Mouse (Mus musculus) heart, embryonic 13.5 days (tissue): ENCODE measurements around the gene Fam69b. TPM values are rescaled to one million over a fixed set of nuclear protein-coding genes. Genes with fewer than 3 reads are reported as not detected.
A peak's percentile ranks its signal among the peaks of the same experiment; 100 is the strongest.

ENCODE experiments used
- ATAC-seq: fragments of 200-750 bp; cut with Nextera tagmentation; 2 replicates; pipeline ENCODE4 v1.8.0; 2017; ENCODE audit warnings: moderate TSS enrichment; ENCODE audit not compliant: insufficient number of reproducible peaks, low FRiP score, low TSS enrichment; ENCODE audit errors: extremely low read depth
- H3K27ac ChIP-seq: fragments of 300-500 bp; sonication (generic); replicated peaks from 2 replicates; pipeline ENCODE4 v1.5.1; 2015; ENCODE audit warnings: moderate library complexity, mild to moderate bottlenecking, inconsistent platforms
- H3K27me3 ChIP-seq: fragments of 300-500 bp; sonication (generic); replicated peaks from 2 replicates; pipeline ENCODE4 v1.6.1; 2015; ENCODE audit warnings: mild to moderate bottlenecking, inconsistent platforms
- H3K36me3 ChIP-seq: fragments of 300-500 bp; sonication (generic); 2 replicates; pipeline ENCODE4 v1.6.1; 2015; ENCODE audit warnings: mild to moderate bottlenecking, inconsistent platforms
- H3K4me1 ChIP-seq: fragments of 300-500 bp; sonication (generic); 2 replicates; pipeline ENCODE4 v1.6.1; 2015; ENCODE audit warnings: inconsistent platforms
- H3K4me2 ChIP-seq: fragments of 300-500 bp; sonication (generic); 2 replicates; pipeline ENCODE4 v1.6.1; 2015; ENCODE audit warnings: inconsistent platforms, mild to moderate bottlenecking, moderate library complexity
- H3K4me3 ChIP-seq: fragments of 300-500 bp; sonication (generic); 2 replicates; pipeline ENCODE4 v1.5.1; 2015; ENCODE audit warnings: moderate library complexity, mild to moderate bottlenecking, inconsistent platforms
- H3K9ac ChIP-seq: fragments of 300-500 bp; sonication (generic); 2 replicates; pipeline ENCODE4 v1.6.1; 2015; ENCODE audit warnings: inconsistent platforms, mild to moderate bottlenecking, moderate library complexity
- H3K9me3 ChIP-seq: fragments of 300-500 bp; sonication (generic); 2 replicates; pipeline ENCODE4 v1.6.1; 2016; ENCODE audit warnings: inconsistent platforms
- WGBS: fragments of 180-500 bp; shearing (Covaris S2); methylation state at CpG from one replicate; pipeline ENCODE4 v1.1.7; 2015; ENCODE audit warnings: mixed read lengths; 5-methylcytosine and 5-hydroxymethylcytosine counted together
- polyA plus RNA-seq: library from polyadenylated mRNA; unstranded; fragments of >200 nt; fragmentation: Nextera tagmentation; extraction: Ambion mirVana; gene quantifications from 2 replicates; pipeline ENCODE4 v1.2.1, GENCODE M21; 2015

Gene Fam69b
- polyA plus RNA-seq, 1 experiment from 2014 or later, result 17.2 TPM

DNA sequence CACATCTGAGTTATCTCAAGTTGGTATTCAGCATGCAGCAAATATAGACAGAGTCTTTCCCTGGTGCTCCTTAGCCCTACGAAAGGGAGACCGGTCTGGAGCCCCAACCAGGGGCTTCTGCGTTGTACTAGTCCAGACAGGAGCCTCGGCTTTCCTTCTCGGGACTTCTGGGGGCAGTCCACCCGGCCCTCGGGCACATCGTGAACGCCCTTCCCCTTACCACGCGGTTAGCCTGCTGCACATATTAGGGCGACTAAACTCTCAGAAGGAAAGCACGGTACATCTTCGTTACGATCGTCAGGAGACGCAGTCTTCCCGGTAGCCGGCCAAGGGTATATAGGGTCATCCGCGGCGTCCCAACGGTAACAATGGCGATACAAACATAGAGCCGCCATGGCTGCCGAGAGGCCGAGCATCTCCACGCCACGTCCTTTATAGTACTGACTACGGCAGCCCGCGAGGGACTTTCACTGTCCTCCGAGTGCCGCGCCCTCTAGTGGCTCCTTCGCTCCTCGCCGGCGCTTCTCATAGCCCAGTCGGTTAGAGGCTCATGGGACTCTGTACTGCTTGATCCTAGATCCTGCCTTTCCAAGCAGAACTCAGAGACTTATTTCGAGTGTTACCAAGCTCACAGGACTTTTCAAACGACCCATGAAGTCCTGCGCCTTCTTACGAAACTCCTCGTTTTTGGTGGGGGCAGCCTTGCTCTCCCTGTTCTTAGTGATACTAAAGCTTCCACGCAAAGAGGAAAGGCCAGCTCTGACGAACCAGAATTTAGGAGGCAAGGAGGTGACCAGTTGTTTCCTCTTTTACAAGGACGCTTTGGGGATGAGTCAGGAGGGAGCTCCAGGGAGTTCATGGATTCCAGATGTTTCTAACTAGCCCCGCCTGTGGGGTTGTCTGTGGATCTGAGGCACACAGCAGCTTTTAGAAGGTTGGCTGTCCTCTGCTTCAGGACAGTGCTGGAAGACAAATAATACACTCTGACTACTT lies 11.9 kb downstream of the Fam69b start:
- Histone ChIP-seq H3K4me3 (peak overlapping the region; percentile 99), H3K27me3 (no peaks in the 10 kb centered on the region), H3K36me3 (peaks cover 38% of the 10 kb centered on the region), H3K4me2 (peak overlapping the region; percentile 90), H3K9me3 (no peaks in the 10 kb centered on the region), H3K9ac (peak overlapping the region; percentile 99), H3K27ac (peak overlapping the region; percentile 85), H3K4me1 (peaks cover 42% of the 10 kb centered on the region)
- WGBS, result 4% methylated on average over 49 of the region's 49 CpGs
- ATAC-seq, result peak; percentile 64; the same call in 1 of the 2 replicates

DNA sequence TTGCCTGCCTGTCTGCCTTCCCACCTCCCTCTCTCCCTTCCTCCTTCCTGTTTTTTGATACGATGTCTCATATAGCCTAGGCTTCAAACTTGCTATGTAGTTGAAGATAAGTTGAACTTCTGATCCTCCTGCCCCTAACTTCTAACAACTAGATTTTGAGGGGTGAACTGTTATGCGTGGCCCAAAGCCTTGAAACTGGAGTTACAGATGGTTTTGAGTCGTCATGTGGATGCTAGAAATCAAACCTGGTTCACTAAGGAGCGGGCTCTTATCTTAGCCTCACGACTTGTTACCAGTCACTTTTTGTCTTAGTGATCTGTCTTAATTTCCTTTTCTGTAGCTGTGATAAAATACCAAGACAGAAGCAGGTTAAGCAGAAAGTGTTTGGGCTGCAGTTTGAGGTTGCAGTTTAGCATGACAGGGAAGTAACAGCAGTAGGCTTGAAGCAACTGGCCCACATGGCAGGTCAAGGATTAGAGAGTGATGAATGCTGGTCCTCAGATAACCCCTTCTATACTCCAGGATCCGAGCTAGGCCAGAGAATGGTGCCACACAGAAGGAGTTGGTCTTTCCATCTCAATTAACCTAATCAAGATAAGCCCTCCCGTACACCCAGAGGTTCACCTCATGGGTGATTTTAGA lies 12.9 kb downstream of the Fam69b start:
- Histone ChIP-seq H3K27me3 (no peaks in the 10 kb centered on the region; the same call in 1 of the 2 replicates), H3K4me3 (no peak overlapping the region), H3K36me3 (peaks cover 28% of the 10 kb centered on the region), H3K4me1 (peaks cover 34% of the 10 kb centered on the region), H3K4me2 (no peak overlapping the region), H3K27ac (no peak overlapping the region), H3K9me3 (no peaks in the 10 kb centered on the region), H3K9ac (0 out of 2 replicates have a peak overlapping the region, but pooled peaks have one; percentile 99)
- 67% methylated on average over 7 of the region's 7 CpGs for WGBS
- no peak for ATAC-seq

- no peaks in the 10 kb centered on the region for H3K9me3 ChIP-seq
- no peak overlapping the region for H3K4me2 ChIP-seq
- 56% methylated on average over 2 of the region's 2 CpGs for WGBS
- no peak overlapping the region for H3K4me3 ChIP-seq
- H3K27me3 ChIP-seq, result no peaks in the 10 kb centered on the region; the same call in 1 of the 2 replicates
- H3K36me3 ChIP-seq, result no peaks in the 10 kb centered on the region
- no peak overlapping the region for H3K27ac ChIP-seq
- no peak for ATAC-seq
- peaks cover 15% of the 10 kb centered on the region for H3K4me1 ChIP-seq
- no peak overlapping the region for H3K9ac ChIP-seq
Measured at GRCm38 (mm10) chr2:26643942-26644341, 15.7 kb downstream of the Fam69b start.

- 18% methylated on average over 3 of the region's 3 CpGs for WGBS
- Histone ChIP-seq H3K9me3 (no peaks in the 10 kb centered on the region), H3K36me3 (no peaks in the 10 kb centered on the region), H3K4me2 (no peak overlapping the region), H3K27ac (no peak overlapping the region), H3K4me1 (0 out of 2 replicates have a peak, but pooled peaks cover 6% of the 10 kb centered on the region), H3K9ac (no peak overlapping the region), H3K4me3 (no peak overlapping the region), H3K27me3 (no peaks in the 10 kb centered on the region; the same call in 1 of the 2 replicates)
- peak; percentile 81 for ATAC-seq
Measured at GRCm38 (mm10) chr2:26646643-26647293, 18.5 kb downstream of the Fam69b start.

DNA sequence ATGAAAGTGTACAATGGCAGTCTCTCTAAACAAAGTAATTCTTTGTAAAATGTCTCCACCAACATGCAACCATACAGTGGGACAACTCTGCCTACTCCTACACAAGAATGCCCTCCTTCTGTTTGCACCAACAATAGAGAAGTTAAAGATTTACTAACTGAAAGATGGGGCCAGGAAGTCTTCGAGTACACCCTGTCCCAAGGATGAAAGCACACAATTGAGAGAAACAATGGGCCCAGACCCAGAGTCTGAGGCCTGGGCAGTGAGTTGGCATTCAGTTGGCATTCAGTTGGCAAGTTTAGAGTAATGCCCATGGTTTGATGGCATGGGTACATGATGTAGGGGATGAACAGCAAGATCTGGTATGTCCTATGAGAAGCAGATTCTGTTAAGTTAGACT lies 26.4 kb downstream of the Fam69b start:
- Histone ChIP-seq H3K4me2 (no peak overlapping the region), H3K4me1 (no peaks in the 10 kb centered on the region), H3K9me3 (no peaks in the 10 kb centered on the region), H3K9ac (no peak overlapping the region), H3K27ac (no peak overlapping the region), H3K4me3 (no peak overlapping the region), H3K36me3 (no peaks in the 10 kb centered on the region), H3K27me3 (no peaks in the 10 kb centered on the region; the same call in 1 of the 2 replicates)
- 54% methylated on average over 1 of the region's 1 CpGs for WGBS
- no peak for ATAC-seq

- no peak overlapping the region for H3K4me2 ChIP-seq
- no peaks in the 10 kb centered on the region; the same call in 1 of the 2 replicates for H3K27me3 ChIP-seq
- H3K9ac ChIP-seq, result no peak overlapping the region
- 69% methylated on average over 2 of the region's 2 CpGs for WGBS
- H3K27ac ChIP-seq, result no peak overlapping the region
- H3K9me3 ChIP-seq, result no peaks in the 10 kb centered on the region
- H3K36me3 ChIP-seq, result no peaks in the 10 kb centered on the region
- ATAC-seq, result no peak
- H3K4me3 ChIP-seq, result no peak overlapping the region
- H3K4me1 ChIP-seq, result peaks cover 7% of the 10 kb centered on the region; the same call in 1 of the 2 replicates
Measured at GRCm38 (mm10) chr2:26657426-26657825, 29.2 kb downstream of the Fam69b start.

- H3K27me3 ChIP-seq, result no peaks in the 10 kb centered on the region; the same call in 1 of the 2 replicates
- H3K4me3 ChIP-seq, result peak overlapping the region; percentile 45
- peaks cover 9% of the 10 kb centered on the region for H3K4me1 ChIP-seq
- no peaks in the 10 kb centered on the region for H3K9me3 ChIP-seq
- no peak overlapping the region for H3K27ac ChIP-seq
- WGBS, result 3% methylated on average over 19 of the region's 20 CpGs
- H3K9ac ChIP-seq, result peak overlapping the region; percentile 73
- H3K4me2 ChIP-seq, result peak overlapping the region; percentile 73
- no peaks in the 10 kb centered on the region for H3K36me3 ChIP-seq
- no peak for ATAC-seq
Measured at GRCm38 (mm10) chr2:26661143-26661752, 33.0 kb downstream of the Fam69b start.

DNA sequence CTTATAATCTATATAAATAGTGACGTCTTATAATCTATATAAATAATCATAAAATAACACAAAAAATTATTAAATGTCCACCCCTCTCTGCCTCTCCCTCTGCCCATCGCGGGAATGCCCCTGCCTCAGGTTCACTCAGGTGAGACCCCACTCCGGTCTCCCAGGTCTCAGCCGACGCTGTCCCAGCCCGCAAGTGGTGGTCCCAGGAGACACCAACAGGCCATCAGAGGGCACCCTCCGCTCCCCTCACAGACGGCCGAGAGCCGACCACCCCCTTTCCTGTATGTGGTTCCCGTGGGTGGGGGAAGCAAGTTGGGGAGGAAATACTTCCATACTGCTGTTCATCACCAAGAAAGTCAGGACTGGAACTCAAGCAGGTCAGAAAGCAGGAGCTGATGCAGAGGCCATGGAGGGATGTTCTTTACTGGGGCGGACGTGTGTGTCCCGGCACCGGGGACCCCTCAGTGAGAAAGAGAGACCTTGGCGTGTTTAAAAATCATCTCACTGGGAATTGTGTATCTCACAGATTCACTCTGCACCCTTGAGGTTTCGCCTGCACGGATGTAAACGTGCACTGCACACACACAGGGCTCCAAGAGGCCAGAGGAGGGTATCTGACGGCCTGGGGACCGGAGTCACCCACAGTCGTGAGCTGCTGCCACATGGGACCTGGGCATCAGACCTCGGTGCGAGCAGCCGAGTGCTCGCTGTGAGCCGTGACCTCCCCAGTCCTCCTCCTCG lies 33.7 kb downstream of the Fam69b start:
- Histone ChIP-seq H3K4me1 (peaks cover 9% of the 10 kb centered on the region), H3K4me3 (peak overlapping the region; percentile 45), H3K4me2 (peak overlapping the region; percentile 73), H3K27ac (no peak overlapping the region), H3K9ac (peak overlapping the region; percentile 73), H3K9me3 (no peaks in the 10 kb centered on the region), H3K36me3 (no peaks in the 10 kb centered on the region), H3K27me3 (no peaks in the 10 kb centered on the region; the same call in 1 of the 2 replicates)
- WGBS, result 44% methylated on average over 29 of the region's 29 CpGs
- ATAC-seq, result no peak

- 75% methylated on average over 13 of the region's 13 CpGs for WGBS
- no peaks in the 10 kb centered on the region for H3K9me3 ChIP-seq
- no peak for ATAC-seq
Measured at GRCm38 (mm10) chr2:26662509-26662882, 34.2 kb downstream of the Fam69b start.

DNA sequence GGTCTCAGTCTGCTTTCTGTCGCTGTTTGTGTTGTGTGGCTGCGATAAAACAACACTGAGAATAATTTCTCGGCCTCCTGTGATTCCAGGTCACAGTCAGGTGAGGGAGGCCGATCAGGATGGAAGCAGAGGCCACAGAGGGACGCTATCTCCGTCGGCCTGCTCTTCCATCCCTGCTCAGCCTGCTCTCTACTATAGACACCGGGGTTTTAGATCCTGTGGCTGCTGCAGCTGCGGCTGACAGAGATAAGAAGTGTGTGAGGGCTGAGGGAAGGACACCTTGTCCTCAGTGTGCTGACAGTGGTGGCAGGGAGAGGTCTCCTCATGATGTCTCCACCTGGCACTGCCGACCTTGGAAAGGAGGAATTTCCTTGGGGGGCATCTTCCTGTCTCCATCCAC lies 34.9 kb downstream of the Fam69b start:
- no peaks in the 10 kb centered on the region for H3K9me3 ChIP-seq

More at GRCm38 (mm10) chr2:26662509-26662882, 34.2 kb downstream of the Fam69b start:
- H3K9ac ChIP-seq, result no peak overlapping the region
- no peak overlapping the region for H3K4me2 ChIP-seq
- H3K4me1 ChIP-seq, result peaks cover 9% of the 10 kb centered on the region
- H3K27me3 ChIP-seq, result no peaks in the 10 kb centered on the region; the same call in 1 of the 2 replicates
- no peaks in the 10 kb centered on the region for H3K36me3 ChIP-seq
- H3K27ac ChIP-seq, result no peak overlapping the region
- no peak overlapping the region for H3K4me3 ChIP-seq

More for the DNA sequence above, 34.9 kb downstream of the Fam69b start:
- H3K9ac ChIP-seq, result no peak overlapping the region
- H3K27me3 ChIP-seq, result no peaks in the 10 kb centered on the region; the same call in 1 of the 2 replicates
- H3K36me3 ChIP-seq, result no peaks in the 10 kb centered on the region
- no peak overlapping the region for H3K4me2 ChIP-seq
- peaks cover 9% of the 10 kb centered on the region for H3K4me1 ChIP-seq
- H3K4me3 ChIP-seq, result no peak overlapping the region
- ATAC-seq, result no peak
- no peak overlapping the region for H3K27ac ChIP-seq
- 44% methylated on average over 10 of the region's 10 CpGs for WGBS
